Comparison of ENCODE assay signal across 8 mouse cellular contexts in genomic region chr11:58306860-58307308, GRCm38 (mm10). TPM values are rescaled to one million over a fixed set of nuclear protein-coding genes. Genes with fewer than 3 reads are reported as not detected.
DNase-seq lines count a peak whose midpoint lies in the region; ATAC-seq lines count a peak whose summit lies in the region.

Zfp692 (plus strand) TSS chr11:58307069.

- H3K4me1 ChIP-seq in hindbrain, embryonic 12.5 days: peaks cover 18% of the 10 kb centered on the region

- H3K27ac ChIP-seq in hindbrain, embryonic 12.5 days: peak within 1 kb of the TSS; percentile 71

- peak; percentile 97 for DNase-seq in Muller cell, postnatal 12 days (ENCODE audit: inconsistent ontology term)
- DNase-seq in cerebellum, adult 9-11 months: peak; percentile 98
- peak; percentile 95 to 96 for DNase-seq in frontal cortex, postnatal 10 days (ENCODE audit: low spot score in 2 of 2)
- DNase-seq in layer of hippocampus, postnatal 25 days (ENCODE audit: extremely low spot score in 1 of 2, low spot score in 1 of 2): peak; percentile 85 to 88
- DNase-seq in lung, postnatal 25 days (ENCODE audit: low spot score): peak; percentile 95
- DNase-seq in retina, embryonic 14.5 days (ENCODE audit: low spot score): peak; percentile 96
- DNase-seq in thymus, postnatal 4 days: peak; percentile 93

- ATAC-seq in hindbrain, embryonic 12.5 days (ENCODE audit: low FRiP score): peak; percentile 86

- H3K27me3 ChIP-seq in hindbrain, embryonic 12.5 days: 0 out of 2 replicates have a peak, but pooled peaks cover 4% of the 10 kb centered on the region

- H3K9ac ChIP-seq in hindbrain, embryonic 12.5 days: peak within 1 kb of the TSS; percentile 74

- peak within 1 kb of the TSS; percentile 45 for H3K4me3 ChIP-seq in hindbrain, embryonic 12.5 days

- H3K4me2 ChIP-seq in hindbrain, embryonic 12.5 days (replicated peaks): peak within 1 kb of the TSS; percentile 70

- under 1% methylated on average over 34 of the region's 34 CpGs for WGBS in hindbrain, embryonic 12.5 days

- no peaks in the 10 kb centered on the region for H3K9me3 ChIP-seq in hindbrain, embryonic 12.5 days (replicated peaks)

- H3K36me3 ChIP-seq in hindbrain, embryonic 12.5 days: peaks cover 15% of the 10 kb centered on the region

RNA-seq across cellular contexts. Expression of gene Zfp692, which starts in this region (rescaled TPM):
- 24.1 and 24.5 TPM in 2 replicates for polyA plus RNA-seq in hindbrain, embryonic 12.5 days (2016; fragmentation: Nextera tagmentation; extraction: Ambion mirVana)
- total RNA-seq in layer of hippocampus, postnatal 25 days (2021): 10 to 100 TPM; 19.3 to 28.6 TPM

Comparison
In these comparisons a context has a peak if more than half of its experiments do, and no peak if none do; other contexts are left out.
1. Peak in every context shown above with its lines: DNase-seq, ATAC-seq, H3K4me3 ChIP-seq and H3K27ac ChIP-seq.